Mouse (Mus musculus): ENCODE results near the gene Myo18a.

GRCm38 (mm10) chr11:77743966-77744365 lies 19.1 kb upstream of the Myo18a start:
- TF ChIP-seq CTCF (IDR thresholded peaks at IDR 0.05; ENCODE audit: low read depth) (peak; percentile 65), EP300 (optimal IDR thresholded peaks at IDR 0.05) (no peak)
